In genomic region chr1:125911901-125912445, GRCm38 (mm10) we compare ENCODE assay signal across 8 mouse cellular contexts. TPM values are rescaled to one million over a fixed set of nuclear protein-coding genes. Genes with fewer than 3 reads are reported as not detected.
A peak's percentile ranks its signal among the peaks of the same experiment; 100 is the strongest.
DNase-seq lines count a peak whose midpoint lies in the region; ATAC-seq and TF ChIP-seq lines count a peak whose summit lies in the region.

No protein-coding gene starts in this region.

- H3K9me3 ChIP-seq in heart, embryonic 14.5 days (ENCODE audit: control insufficient read depth, low read length) = no peaks in the 10 kb centered on the region
- H3K9me3 ChIP-seq in lung, embryonic 14.5 days (ENCODE audit: low read depth, low read length) = no peaks in the 10 kb centered on the region

- H3K36me3 ChIP-seq in heart, embryonic 14.5 days (ENCODE audit: control insufficient read depth, insufficient read depth, low read length) = no peaks in the 10 kb centered on the region
- H3K36me3 ChIP-seq in lung, embryonic 14.5 days (ENCODE audit: insufficient read depth) = no peaks in the 10 kb centered on the region

- ATAC-seq in heart, embryonic 14.5 days (ENCODE audit: insufficient number of reproducible peaks, insufficient read depth, low FRiP score, low read depth) = 0 out of 2 replicates have a peak, but pooled peaks have one; percentile 26
- ATAC-seq in lung, embryonic 14.5 days (ENCODE audit: insufficient read depth) = peak; percentile 67

- peak; percentile 13 to 31 for DNase-seq in heart, adult 18-20 months
- no peak for DNase-seq in heart, postnatal 25 days (ENCODE audit: low spot score)
- peak; percentile 45 for DNase-seq in embryo, embryonic 10.5 days (ENCODE audit: low spot score)
- peak; percentile 58 for DNase-seq in layer of hippocampus, adult 9-11 months
- DNase-seq in lung, embryonic 14.5 days = peak; percentile 58
- peak; percentile 71 to 78 for DNase-seq in right cerebral cortex, postnatal 10 days (ENCODE audit: low spot score in 2 of 2)
- no peak for DNase-seq in c-Kit-positive CD71-positive TER-119-positive erythroid progenitor cells, embryonic 14.5 days (ENCODE audit: low spot score)

- H3K4me1 ChIP-seq in heart, embryonic 14.5 days (ENCODE audit: control insufficient read depth in 2 of 2, insufficient read depth in 2 of 2, low read length in 2 of 2) = peaks cover 11 to 15% of the 10 kb centered on the region in 2 experiments; a peak in 3 of 4 replicates
- no peaks in the 10 kb centered on the region for H3K4me1 ChIP-seq in lung, embryonic 14.5 days (ENCODE audit: insufficient read depth)

- H3K4me2 ChIP-seq in heart, embryonic 14.5 days (ENCODE audit: low read length) = peak overlapping the region; percentile 97
- H3K4me2 ChIP-seq in lung, embryonic 14.5 days = peak overlapping the region; percentile 94

- under 1% methylated on average over 38 of the region's 43 CpGs for WGBS in heart, embryonic 14.5 days
- under 1% methylated on average over 42 of the region's 43 CpGs for WGBS in lung, embryonic 14.5 days

- peaks cover 53% of the 10 kb centered on the region for H3K27me3 ChIP-seq in heart, embryonic 14.5 days (ENCODE audit: control insufficient read depth, insufficient read depth, low read length)
- peaks cover 37% of the 10 kb centered on the region for H3K27me3 ChIP-seq in lung, embryonic 14.5 days (ENCODE audit: insufficient read depth, low read length)

- no peak overlapping the region for H3K27ac ChIP-seq in heart, embryonic 14.5 days (replicated peaks in 1 of 2; ENCODE audit: control insufficient read depth in 1 of 2, insufficient read depth in 1 of 2, low read depth in 2 of 2, low read length in 2 of 2)
- H3K27ac ChIP-seq in lung, embryonic 14.5 days (ENCODE audit: low read depth) = no peak overlapping the region

- intact Hi-C loops in heart, postnatal 25 days (cut with DNase I) = loop anchor here (10.0 kb wide), 1 partner anchor 493 kb away; no protein-coding TSS in a partner anchor

- H3K4me3 ChIP-seq in heart, embryonic 14.5 days (ENCODE audit: control insufficient read depth in 1 of 2, insufficient read depth in 1 of 2, low read depth in 1 of 2, low read length in 2 of 2) = peak overlapping the region; percentile 49 to 50
- H3K4me3 ChIP-seq in lung, embryonic 14.5 days (ENCODE audit: low read depth, low read length) = peak overlapping the region; percentile 44

- H3K9ac ChIP-seq in heart, embryonic 14.5 days (ENCODE audit: low read length) = peak overlapping the region; percentile 60
- peak overlapping the region; percentile 23; the same call in 1 of the 2 replicates for H3K9ac ChIP-seq in lung, embryonic 14.5 days

- TF ChIP-seq CTCF in lung, embryonic 14.5 days (IDR thresholded peaks at IDR 0.05; ENCODE audit: low read depth) = no peak

RNA-seq across cellular contexts. Expression of gene Lypd1, which starts 0.9 kb away (rescaled TPM):
- under 1 TPM; 0.46 to 0.47 TPM for total RNA-seq in heart, adult 18-20 months (2021)
- under 1 TPM; 0.34 to 0.68 TPM for total RNA-seq in heart, postnatal 25 days (2021)
- 0.61 and 0.84 TPM in 2 replicates for polyA plus RNA-seq in heart, embryonic 14.5 days (2014; fragmentation: Nextera tagmentation; extraction: Ambion mirVana)
- polyA plus RNA-seq in lung, embryonic 14.5 days (2014; fragmentation: Nextera tagmentation; extraction: Ambion mirVana) = 0.65 and 0.91 TPM in 2 replicates

Comparison
In these comparisons a context has a peak if more than half of its experiments do, and no peak if none do; other contexts are left out.
1. DNase-seq: peak in heart, adult 18-20 months (2 of 2), embryo, embryonic 10.5 days (single experiment), layer of hippocampus, adult 9-11 months (single experiment), lung, embryonic 14.5 days (single experiment) and right cerebral cortex, postnatal 10 days (2 of 2); none in heart, postnatal 25 days (single experiment) and c-Kit-positive CD71-positive TER-119-positive erythroid progenitor cells, embryonic 14.5 days (single experiment).